Comparison of ENCODE assay signal across 7 mouse cellular contexts in genomic region chr2:136885579-136885978, GRCm38 (mm10). TPM values are rescaled to one million over a fixed set of nuclear protein-coding genes. Genes with fewer than 3 reads are reported as not detected.
DNase-seq lines count a peak whose midpoint lies in the region; ATAC-seq and TF ChIP-seq lines count a peak whose summit lies in the region.

TSS of gene AL731706.2 (minus strand) at chr2:136885679.

- no peak for TF ChIP-seq POLR2A in lung, adult 2 months (IDR thresholded peaks at IDR 0.05; ENCODE audit: borderline replicate concordance, extremely low read depth, low read depth, low read length)

- TF ChIP-seq CTCF in lung, adult 2 months (IDR thresholded peaks at IDR 0.05; ENCODE audit: insufficient read depth, low read length), result no peak

- peaks cover 7% of the 10 kb centered on the region; the same call in 1 of the 2 replicates for H3K4me1 ChIP-seq in lung, embryonic 15.5 days
- H3K4me1 ChIP-seq in lung, adult 2 months (ENCODE audit: control insufficient read depth, insufficient read depth, low read length), result 0 out of 2 replicates have a peak, but pooled peaks cover 3% of the 10 kb centered on the region
- H3K4me1 ChIP-seq in intestine, embryonic 16.5 days (ENCODE audit: control insufficient read depth, insufficient read depth, low read length), result peaks cover 6% of the 10 kb centered on the region; the same call in 1 of the 2 replicates
- no peaks in the 10 kb centered on the region; the same call in 1 of the 2 replicates for H3K4me1 ChIP-seq in stomach, embryonic 15.5 days

- no peak for ATAC-seq in lung, embryonic 15.5 days (ENCODE audit: borderline replicate concordance, extremely low read depth, low FRiP score, low TSS enrichment)
- ATAC-seq in intestine, embryonic 16.5 days, result no peak
- no peak for ATAC-seq in stomach, embryonic 15.5 days (ENCODE audit: insufficient read depth, low FRiP score, low read depth)

- DNase-seq in lung, adult 2 months, result no peak
- no peak for DNase-seq in gastrocnemius, postnatal 14 days
- DNase-seq in cerebellum, adult 11 months, result no peak
- DNase-seq in thymus, adult 18-20 months, result no peak

- intact Hi-C loops in gastrocnemius, postnatal 14 days (cut with DNase I; ENCODE audit: low total_unique reads), result loop anchor here (10.0 kb wide), 1 partner anchor 401 kb away; no protein-coding TSS in a partner anchor

- no peaks in the 10 kb centered on the region for H3K9me3 ChIP-seq in lung, embryonic 15.5 days
- H3K9me3 ChIP-seq in intestine, embryonic 16.5 days (ENCODE audit: control insufficient read depth, low read length), result no peaks in the 10 kb centered on the region
- no peaks in the 10 kb centered on the region for H3K9me3 ChIP-seq in stomach, embryonic 15.5 days

- H3K4me2 ChIP-seq in lung, embryonic 15.5 days, result no peak within 1 kb of the TSS
- no peak within 1 kb of the TSS for H3K4me2 ChIP-seq in intestine, embryonic 16.5 days (ENCODE audit: low read depth, low read length)
- H3K4me2 ChIP-seq in stomach, embryonic 15.5 days, result no peak within 1 kb of the TSS

- H3K27ac ChIP-seq in lung, embryonic 15.5 days, result no peak within 1 kb of the TSS
- H3K27ac ChIP-seq in intestine, embryonic 16.5 days (ENCODE audit: low read length), result no peak within 1 kb of the TSS
- H3K27ac ChIP-seq in stomach, embryonic 15.5 days, result no peak within 1 kb of the TSS

- H3K36me3 ChIP-seq in lung, embryonic 15.5 days, result peaks cover 36% of the 10 kb centered on the region
- peaks cover 12% of the 10 kb centered on the region; the same call in 1 of the 2 replicates for H3K36me3 ChIP-seq in intestine, embryonic 16.5 days (ENCODE audit: control insufficient read depth, insufficient read depth, low read length)
- H3K36me3 ChIP-seq in stomach, embryonic 15.5 days, result peaks cover 12% of the 10 kb centered on the region

- H3K4me3 ChIP-seq in lung, embryonic 15.5 days, result no peak within 1 kb of the TSS
- no peak within 1 kb of the TSS for H3K4me3 ChIP-seq in lung, adult 2 months (replicated peaks; ENCODE audit: extremely low read depth, low read depth, low read length)
- no peak within 1 kb of the TSS for H3K4me3 ChIP-seq in intestine, embryonic 16.5 days (ENCODE audit: low read length)
- no peak within 1 kb of the TSS for H3K4me3 ChIP-seq in stomach, embryonic 15.5 days (replicated peaks)

- WGBS in lung, embryonic 15.5 days, result 94% methylated on average over 2 of the region's 2 CpGs
- WGBS in lung, adult 2 months, result 95% methylated on average over 2 of the region's 2 CpGs
- 93% methylated on average over 2 of the region's 2 CpGs for WGBS in intestine, embryonic 16.5 days
- WGBS in stomach, embryonic 15.5 days, result 94% methylated on average over 2 of the region's 2 CpGs

- no peaks in the 10 kb centered on the region for H3K27me3 ChIP-seq in lung, embryonic 15.5 days
- H3K27me3 ChIP-seq in intestine, embryonic 16.5 days (replicated peaks; ENCODE audit: control insufficient read depth, insufficient read depth, low read length), result no peaks in the 10 kb centered on the region
- no peaks in the 10 kb centered on the region for H3K27me3 ChIP-seq in stomach, embryonic 15.5 days (replicated peaks)

- no peak within 1 kb of the TSS for H3K9ac ChIP-seq in lung, embryonic 15.5 days
- H3K9ac ChIP-seq in intestine, embryonic 16.5 days (ENCODE audit: low read depth, low read length), result no peak within 1 kb of the TSS
- no peak within 1 kb of the TSS for H3K9ac ChIP-seq in stomach, embryonic 15.5 days

RNA-seq across cellular contexts. Expression of gene AL731706.2, which starts in this region (rescaled TPM):
- polyA plus RNA-seq in lung, embryonic 15.5 days (2015; fragmentation: Nextera tagmentation; extraction: Ambion mirVana), result 38.9 and 39.8 TPM in 2 replicates
- polyA plus RNA-seq in lung, adult 2 months (2012; rRNA removed), result not detected in 2 replicates
- total RNA-seq in gastrocnemius, postnatal 14 days (2021), result 10 to 100 TPM; 16.9 to 26.8 TPM
- polyA plus RNA-seq in intestine, embryonic 16.5 days (2015; fragmentation: Nextera tagmentation; extraction: Ambion mirVana), result 50.8 and 55.8 TPM in 2 replicates
- 31.6 and 32.9 TPM in 2 replicates for polyA plus RNA-seq in stomach, embryonic 15.5 days (2015; fragmentation: Nextera tagmentation; extraction: Ambion mirVana)

Comparison
In these comparisons a context has a peak if more than half of its experiments do, and no peak if none do; other contexts are left out.
1. RNA of gene AL731706.2 (polyA plus RNA-seq): 50.8 to 55.8 TPM in intestine, embryonic 16.5 days, 38.9 to 39.8 TPM in lung, embryonic 15.5 days and 31.6 to 32.9 TPM in stomach, embryonic 15.5 days; not detected in lung, adult 2 months; every median in the first group is over 10 times any median in the second.